Mouse (Mus musculus) cerebellum, postnatal 10 days (tissue): ENCODE measurements around the gene Coil.

Experiments
- DNase-seq, 2 experiments: peaks; one replicate each; pipeline ENCODE4 v3.0.0; 2021; ENCODE audit warnings: mixed read lengths in 2 of 2

Coil gene

GRCm38 (mm10) chr11:88970202-88970732 lies at the start of gene Coil:
Coil (plus strand) TSS chr11:88970252.
- peak; percentile 40 to 42 for DNase-seq

- no peak for DNase-seq
Observed at GRCm38 (mm10) chr11:88926566-88926965, 43.5 kb upstream of the Coil start.

GRCm38 (mm10) chr11:88931692-88932530 lies 38.1 kb upstream of the Coil start:
- DNase-seq: no peak

- no peak for DNase-seq
Observed at GRCm38 (mm10) chr11:88933030-88933429, 37.0 kb upstream of the Coil start.

GRCm38 (mm10) chr11:88934089-88935000 lies 35.7 kb upstream of the Coil start:
- no peak for DNase-seq

GRCm38 (mm10) chr11:88937886-88938285 lies 32.2 kb upstream of the Coil start:
- no peak for DNase-seq

- no peak for DNase-seq
Observed at GRCm38 (mm10) chr11:88938770-88939169, 31.3 kb upstream of the Coil start.

- no peak for DNase-seq
Observed at GRCm38 (mm10) chr11:88939634-88940033, 30.4 kb upstream of the Coil start.

- DNase-seq: no peak
Observed at GRCm38 (mm10) chr11:88941489-88941888, 28.6 kb upstream of the Coil start.

GRCm38 (mm10) chr11:88945971-88946585 lies 24.0 kb upstream of the Coil start:
- peak; percentile 49 to 62 for DNase-seq

GRCm38 (mm10) chr11:88948896-88949295 lies 21.2 kb upstream of the Coil start:
- DNase-seq: no peak

GRCm38 (mm10) chr11:88949802-88950639 lies 20.0 kb upstream of the Coil start:
- no peak for DNase-seq

GRCm38 (mm10) chr11:88950640-88951250 lies 19.3 kb upstream of the Coil start:
- DNase-seq: no peak

GRCm38 (mm10) chr11:88951576-88951975 lies 18.5 kb upstream of the Coil start:
- DNase-seq: no peak

GRCm38 (mm10) chr11:88952117-88952516 lies 17.9 kb upstream of the Coil start:
- DNase-seq: no peak

GRCm38 (mm10) chr11:88953582-88953981 lies 16.5 kb upstream of the Coil start:
- DNase-seq: no peak

GRCm38 (mm10) chr11:88954803-88955202 lies 15.2 kb upstream of the Coil start:
- DNase-seq: peak; percentile 16 to 29

GRCm38 (mm10) chr11:88955217-88955969 lies 14.7 kb upstream of the Coil start, which contains the start of gene Scpep1:
Scpep1 (minus strand) TSS chr11:88955465.
- DNase-seq: peak; percentile 98 to 99

- no peak for DNase-seq
Observed at GRCm38 (mm10) chr11:88958851-88959250, 11.2 kb upstream of the Coil start.

GRCm38 (mm10) chr11:88966881-88967361 lies 3.1 kb upstream of the Coil start, which contains the start of gene Elobl:
Elobl (minus strand) TSS chr11:88966931.
- no peak for DNase-seq
